Mouse (Mus musculus) left cerebral cortex, adult 2 months (tissue): ENCODE data around the gene Rab11fip2. TPM values are rescaled to one million over a fixed set of nuclear protein-coding genes. Genes with fewer than 3 reads are reported as not detected.

Experiments
- DNase-seq, 2 experiments: peaks; one replicate each; pipeline ENCODE4 v3.0.0; 2021 to 2022; ENCODE audit warnings: low spot score in 2 of 2, mixed read lengths in 1 of 2; ENCODE audit errors: extremely low spot score in 1 of 2
- H3K27ac ChIP-seq: fragments of 200-600 bp; 2 replicates; pipeline ENCODE4 v1.8.1; 2022
- H3K4me3 ChIP-seq: fragments of 200-600 bp; 2 replicates; pipeline ENCODE4 v1.8.1; 2022
- CTCF ChIP-seq: fragments of 200-600 bp; IDR thresholded peaks from 2 replicates; pipeline ENCODE4 v1.8.1; 2022; ENCODE audit warnings: antibody characterized with exemption, mild to moderate bottlenecking, moderate library complexity
- intact Hi-C: fragments of 180-260 bp; cut with DNase I; formaldehyde crosslinking; loops from one replicate; pipeline ENCODE4 v1.15.1; 2025
- long read RNA-seq, 2 experiments: library from polyadenylated mRNA; stranded (forward); transcript quantifications; one replicate each; pipeline ENCODE4 v2.0.0; 2021; ENCODE audit warnings: borderline mapping rate in 2 of 2
- total RNA-seq, 2 experiments: library from RNA; stranded (reverse); gene quantifications; 2 replicates each; pipeline ENCODE4 v1.2.3; 2021

Rab11fip2 gene
- 10 to 100 TPM; 69.2 to 73.3 TPM for total RNA-seq
- long read RNA-seq, experiment 1, partial matches to known transcripts = 0 of 3 reads
- long read RNA-seq, experiment 1, other reads (novel, unspliced or antisense) = 3 of 3 reads
- long read RNA-seq, experiment 2, partial matches to known transcripts = 0 of 1 reads
- long read RNA-seq, experiment 2, other reads (novel, unspliced or antisense) = 1 of 1 reads

DNA sequence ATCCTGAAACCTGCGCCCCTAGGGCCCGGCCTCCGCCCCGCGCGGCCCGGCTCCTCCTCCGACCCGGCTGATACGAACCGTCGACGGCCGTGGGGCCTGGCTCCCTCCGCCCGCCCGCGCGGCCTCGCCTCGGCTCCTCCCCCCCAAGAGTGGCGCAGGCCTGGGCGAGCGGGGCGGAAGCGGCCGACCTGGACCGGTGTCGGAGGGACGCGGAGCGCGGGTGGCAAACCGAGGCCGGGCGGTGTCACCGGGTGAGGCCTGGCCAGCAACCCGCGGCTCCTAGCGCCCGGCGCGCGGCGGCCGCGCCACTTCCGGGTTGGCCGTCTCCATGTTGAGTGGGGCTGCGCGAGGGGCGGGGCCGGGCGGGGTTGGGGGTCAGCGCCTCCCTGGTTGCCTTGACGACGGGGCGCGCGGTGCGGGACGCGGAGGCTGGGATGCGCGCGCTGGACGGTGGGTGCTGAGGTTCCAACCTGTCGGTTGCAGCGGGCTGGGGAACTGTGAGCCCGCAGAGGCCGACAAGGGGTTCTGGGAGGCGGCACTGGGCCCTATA lies at the start of gene Rab11fip2:
Gene Rab11fip2, minus strand, starts transcription at position 333 of the 550 bp plus-strand sequence.
- DNase-seq = peak; percentile 86 to 88
- no peak; the same call in 1 of the 2 replicates for TF ChIP-seq CTCF
- Histone ChIP-seq H3K4me3 (peak within 1 kb of the TSS; percentile 62), H3K27ac (peak within 1 kb of the TSS; percentile 94)
- intact Hi-C loops = loop anchor here (2.0 to 5.0 kb wide), 3 partner anchors 199 to 487 kb away; partner anchors contain the start of gene Fam204a

DNA sequence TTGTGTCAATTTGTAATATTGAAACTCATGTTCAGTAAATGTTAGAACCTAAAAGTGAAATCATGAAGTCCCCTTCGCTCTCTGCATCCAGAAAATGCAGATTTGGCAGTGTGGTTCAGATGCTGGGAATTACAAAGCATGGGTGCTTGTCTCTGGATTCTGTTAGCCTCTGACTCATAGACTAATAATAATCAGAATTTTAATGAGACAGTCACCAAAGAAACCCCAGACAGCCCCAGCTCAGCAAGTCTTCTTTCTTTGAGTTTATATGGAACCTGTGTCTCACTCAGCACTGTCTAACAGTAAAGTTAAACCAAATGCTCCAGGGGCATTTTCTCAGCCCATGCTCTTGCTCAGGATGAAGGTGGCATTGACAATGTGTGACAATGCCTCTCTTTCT lies 38.1 kb upstream of the Rab11fip2 start:
- no peak for TF ChIP-seq CTCF
- Histone ChIP-seq H3K27ac (no peak overlapping the region), H3K4me3 (no peak overlapping the region)
- intact Hi-C loops = no loop called here
- DNase-seq = no peak

DNA sequence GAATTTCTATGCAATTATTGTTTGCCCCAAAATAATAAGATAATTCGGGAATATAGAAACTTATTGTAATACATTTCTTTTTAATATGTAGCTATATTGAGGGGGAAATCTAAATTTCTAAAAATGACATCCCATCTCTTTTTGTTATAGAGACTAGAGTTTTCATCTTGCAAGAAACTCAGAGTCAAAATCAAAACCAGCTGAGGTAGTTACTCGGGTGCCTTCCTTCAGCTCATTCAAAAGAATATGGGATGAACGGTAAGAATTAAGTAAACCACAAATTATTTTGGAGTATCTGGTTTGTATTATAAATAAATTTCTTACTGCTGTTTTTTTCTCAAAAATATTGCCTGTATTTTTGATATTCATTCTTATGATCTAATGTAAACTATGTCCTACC lies 11.5 kb upstream of the Rab11fip2 start:
- TF ChIP-seq CTCF = no peak
- Histone ChIP-seq H3K27ac (no peak overlapping the region), H3K4me3 (no peak overlapping the region)
- no peak for DNase-seq
- intact Hi-C loops = no loop called here

DNA sequence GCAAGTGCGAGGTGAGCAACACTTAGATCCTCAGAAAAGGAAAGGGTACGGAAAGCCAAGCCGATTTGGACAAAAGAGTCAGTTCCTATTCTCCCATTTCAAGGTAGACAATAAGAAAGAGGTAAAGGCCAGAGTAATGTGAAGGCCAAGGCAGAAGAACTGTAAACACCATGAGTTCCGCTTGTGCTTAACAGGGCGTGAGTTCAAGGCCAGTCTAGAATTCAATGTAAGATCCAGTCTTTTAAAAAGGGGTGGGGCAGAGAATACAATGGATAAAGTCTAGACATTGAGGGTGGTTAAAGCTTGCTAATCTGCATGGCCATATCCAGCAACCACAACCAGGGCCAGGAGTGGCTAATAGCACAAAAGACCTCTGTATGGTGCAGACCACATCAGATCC lies 6.3 kb upstream of the Rab11fip2 start:
- intact Hi-C loops = no loop called here
- DNase-seq = no peak
- no peak for TF ChIP-seq CTCF
- no peak overlapping the region for H3K4me3 ChIP-seq
- H3K27ac ChIP-seq = no peak overlapping the region

DNA sequence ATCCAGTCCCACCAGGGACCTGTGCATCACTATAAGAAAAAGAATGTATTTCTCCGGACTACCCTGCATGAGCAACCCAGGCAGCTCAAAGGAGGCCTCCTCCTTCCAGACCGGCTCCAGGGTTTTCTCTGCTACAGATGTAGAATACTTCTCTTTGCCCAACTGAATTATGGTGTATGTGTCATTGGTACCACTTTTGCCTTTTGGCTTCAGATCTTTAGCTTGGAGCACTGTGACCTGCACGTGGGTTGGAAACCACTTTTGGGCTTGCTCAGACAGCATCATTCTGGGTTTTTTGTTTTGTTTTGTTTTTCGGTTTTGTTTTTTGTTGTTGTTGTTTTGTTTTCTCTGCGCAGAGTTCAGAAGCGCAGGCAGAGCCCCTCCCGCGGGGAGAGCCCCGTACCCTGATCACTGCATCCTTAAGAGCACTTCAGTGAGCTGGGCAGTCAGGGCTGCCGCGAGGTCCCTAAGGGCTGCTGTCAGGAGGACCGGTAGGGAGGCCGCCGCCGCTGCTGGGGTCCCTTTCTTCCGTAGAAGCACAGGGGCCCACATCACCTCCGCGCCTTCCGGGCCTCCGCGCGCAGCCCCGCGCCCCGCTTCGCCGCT lies 635 bp downstream of the Rab11fip2 start:
- H3K27ac ChIP-seq = peak overlapping the region; percentile 94
- no peak for TF ChIP-seq CTCF
- intact Hi-C loops = loop anchor here (2.0 to 5.0 kb wide), 3 partner anchors 199 to 486 kb away; partner anchors contain the start of gene Fam204a
- peak; percentile 9 to 13 for DNase-seq
- H3K4me3 ChIP-seq = peak overlapping the region; percentile 62

DNA sequence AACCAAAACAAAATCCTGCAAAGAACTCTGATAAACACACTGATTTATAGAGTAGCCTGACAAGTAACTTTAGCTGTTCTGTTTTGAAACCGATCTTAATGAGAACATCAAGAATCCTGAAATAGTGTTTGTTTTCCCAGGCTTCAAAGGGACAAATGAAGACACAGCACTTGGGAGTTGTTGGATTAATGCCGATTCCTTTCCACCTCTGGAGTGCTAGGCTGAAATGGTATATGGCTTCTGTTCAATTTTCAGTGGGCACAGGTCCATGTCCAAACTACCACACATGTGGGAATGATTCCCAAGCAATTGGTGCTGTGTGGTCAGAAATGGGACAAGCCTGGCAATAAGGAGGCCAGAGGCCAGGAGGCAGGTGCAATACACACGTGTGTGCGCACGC lies 3.7 kb downstream of the Rab11fip2 start:
- intact Hi-C loops = loop anchor here (5.0 kb wide), 2 partner anchors 203 to 288 kb away; partner anchors contain the start of gene Fam204a
- Histone ChIP-seq H3K27ac (no peak overlapping the region), H3K4me3 (no peak overlapping the region)
- TF ChIP-seq CTCF = no peak
- DNase-seq = no peak

DNA sequence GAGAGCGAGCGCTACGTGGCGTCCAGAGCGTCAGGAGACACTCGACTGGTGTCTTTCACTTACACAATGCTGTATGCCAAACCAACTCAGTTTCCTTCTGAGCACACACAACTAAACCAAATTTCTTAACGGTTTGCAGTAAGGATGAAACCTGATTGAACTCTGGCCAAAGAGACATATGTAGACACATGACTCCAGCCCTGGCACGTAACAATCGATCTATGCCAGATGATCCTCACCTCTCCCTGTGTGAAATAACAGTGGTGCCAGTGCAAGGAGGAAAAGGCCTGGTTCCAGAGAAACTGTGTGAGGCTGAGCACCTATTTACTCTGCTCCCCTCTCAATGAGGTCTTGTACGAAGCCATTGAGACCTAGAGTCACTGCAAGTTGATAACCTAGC lies 11.4 kb downstream of the Rab11fip2 start:
- Histone ChIP-seq H3K27ac (no peak overlapping the region), H3K4me3 (no peak overlapping the region)
- no peak for TF ChIP-seq CTCF
- intact Hi-C loops = no loop called here
- no peak for DNase-seq

DNA sequence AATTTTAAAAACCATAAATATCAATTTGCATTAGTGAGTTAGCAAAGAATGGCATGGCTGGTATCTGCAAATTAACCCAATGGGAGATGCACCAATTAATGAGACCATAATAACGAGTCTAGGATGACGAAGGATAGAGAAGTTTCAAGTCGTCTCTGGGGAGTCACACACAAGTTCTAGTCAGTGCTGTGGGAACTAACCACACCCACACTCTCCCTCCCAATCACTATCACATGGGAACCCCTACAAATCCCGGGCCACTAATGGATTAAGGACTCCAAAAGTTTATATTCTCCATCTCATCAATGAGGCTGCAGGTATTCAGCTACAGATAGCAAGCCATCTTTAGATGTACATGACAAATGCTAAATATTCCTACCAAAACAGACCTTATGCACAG lies 14.8 kb downstream of the Rab11fip2 start:
- intact Hi-C loops = no loop called here
- TF ChIP-seq CTCF = no peak
- Histone ChIP-seq H3K4me3 (no peak overlapping the region), H3K27ac (no peak overlapping the region)
- DNase-seq = no peak

DNA sequence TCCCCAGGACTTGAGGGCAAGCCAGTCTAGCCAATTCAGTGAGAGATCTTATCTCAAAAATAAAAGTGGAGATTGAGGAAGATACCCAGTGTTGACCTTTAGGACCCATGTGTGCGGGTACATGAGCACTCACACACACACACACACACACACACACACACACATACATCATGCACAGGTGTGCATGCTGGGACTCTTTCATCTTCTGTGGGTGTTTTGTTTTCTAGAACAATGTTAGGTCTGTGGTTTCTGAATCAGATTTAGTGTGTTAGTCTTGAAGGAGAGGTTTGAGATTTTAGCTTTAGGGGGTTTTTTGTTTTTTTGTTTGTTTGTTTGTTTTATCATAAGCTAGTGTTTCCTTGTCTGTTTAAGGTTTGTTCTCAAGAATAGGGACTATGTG lies 17.3 kb downstream of the Rab11fip2 start:
- DNase-seq = no peak
- Histone ChIP-seq H3K27ac (no peak overlapping the region), H3K4me3 (no peak overlapping the region)
- intact Hi-C loops = no loop called here
- TF ChIP-seq CTCF = no peak

DNA sequence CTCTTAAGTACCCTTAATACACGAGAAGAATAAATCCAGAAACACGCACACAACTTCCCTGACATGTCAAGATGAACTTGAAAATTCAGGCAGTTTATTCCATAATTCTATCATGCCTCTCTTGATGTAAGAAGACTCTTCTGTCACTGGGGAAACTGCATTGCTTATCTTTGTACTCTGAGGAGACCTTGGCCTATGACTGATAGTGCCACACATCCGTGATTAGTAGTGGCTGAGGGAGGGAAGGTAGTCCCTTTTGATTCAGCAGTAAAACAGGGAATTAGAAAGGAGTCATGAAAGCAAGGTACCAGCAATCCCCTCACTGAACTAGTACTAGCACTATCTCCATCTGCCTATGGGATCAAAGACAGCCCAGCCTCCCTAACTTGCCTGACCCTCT lies 22.6 kb downstream of the Rab11fip2 start:
- Histone ChIP-seq H3K27ac (no peak overlapping the region), H3K4me3 (no peak overlapping the region)
- intact Hi-C loops = no loop called here
- no peak for TF ChIP-seq CTCF
- DNase-seq = no peak

DNA sequence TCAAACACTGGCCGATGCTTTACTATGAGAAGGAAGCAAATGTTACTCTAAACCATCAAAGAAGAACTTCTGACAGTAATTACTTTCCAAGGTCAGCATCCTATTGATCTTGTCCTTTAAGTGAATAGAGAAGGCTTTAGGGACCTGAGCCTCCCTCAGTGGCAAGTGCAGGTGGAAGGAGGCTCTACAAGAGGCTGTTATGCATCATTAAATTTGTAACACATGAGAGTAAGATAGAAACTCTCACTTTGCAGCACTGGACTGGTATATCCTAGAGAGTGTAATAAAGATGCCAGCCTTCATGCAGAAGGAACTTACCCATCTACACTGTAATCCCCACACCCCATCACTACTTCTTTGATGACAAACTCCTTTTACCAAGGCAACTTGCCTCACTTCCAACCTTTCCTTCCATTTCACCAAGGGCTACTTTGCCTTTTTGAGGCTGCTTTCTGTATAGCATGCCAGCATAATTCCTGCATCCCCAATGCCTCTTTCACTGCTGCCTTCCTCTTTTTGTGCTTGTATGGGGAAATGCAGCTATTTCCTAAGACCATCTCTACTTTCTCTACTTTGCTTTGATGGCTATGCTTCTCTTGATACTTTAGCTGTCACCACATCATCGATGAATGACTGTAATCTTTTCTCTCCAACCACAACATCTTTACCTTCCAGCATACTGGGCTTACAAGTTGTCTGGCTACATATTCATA lies 25.4 kb downstream of the Rab11fip2 start:
- TF ChIP-seq CTCF = no peak
- no peak overlapping the region for H3K4me3 ChIP-seq
- intact Hi-C loops = no loop called here
- no peak overlapping the region for H3K27ac ChIP-seq
- no peak for DNase-seq

DNA sequence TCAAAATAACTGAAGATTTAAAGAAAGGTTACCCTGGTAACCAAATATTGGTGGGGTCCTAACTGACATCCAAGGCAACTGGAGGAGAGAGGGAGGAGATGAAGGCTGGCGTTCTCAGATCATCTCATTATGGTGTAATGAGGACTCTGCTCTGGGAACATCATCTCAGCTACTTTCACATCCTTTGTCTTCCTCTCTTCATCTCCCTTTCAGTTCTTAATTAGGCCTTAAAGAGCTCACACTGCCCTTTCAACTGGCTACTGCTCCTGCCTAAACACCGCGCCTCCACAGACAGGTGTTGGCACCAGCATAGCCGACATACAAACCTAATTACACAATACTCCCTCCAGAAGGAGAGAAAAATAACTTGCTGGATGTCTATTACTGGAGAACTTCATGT lies 31.9 kb downstream of the Rab11fip2 start:
- H3K4me3 ChIP-seq = no peak overlapping the region
- TF ChIP-seq CTCF = no peak
- no peak overlapping the region for H3K27ac ChIP-seq
- DNase-seq = no peak
- intact Hi-C loops = no loop called here
